Mouse (Mus musculus): ENCODE measurements around the gene Epc2.
"Not testable (repeated sequence)": the region's sequence is repeated elsewhere in the genome, so short reads cannot be mapped to it uniquely, and the experiment has no call there.

Epc2 gene

GRCm38 (mm10) chr2:49471641-49472355 lies 20.5 kb downstream of the Epc2 start:
- DNase-seq (ENCODE audit: low read depth, low spot score): no peak

GRCm38 (mm10) chr2:49472443-49472842 lies 21.2 kb downstream of the Epc2 start:
- no peak for DNase-seq (ENCODE audit: low read depth, low spot score)

- DNase-seq (ENCODE audit: low read depth, low spot score): peak; percentile 25
Measured at GRCm38 (mm10) chr2:49482146-49482545, 30.9 kb downstream of the Epc2 start.

GRCm38 (mm10) chr2:49483382-49483781 lies 32.1 kb downstream of the Epc2 start:
- DNase-seq (ENCODE audit: low read depth, low spot score): peak; percentile 21

- DNase-seq (ENCODE audit: low read depth, low spot score): no peak
Measured at GRCm38 (mm10) chr2:49501435-49501834, 50.1 kb downstream of the Epc2 start.

GRCm38 (mm10) chr2:49503596-49503995 lies 52.3 kb downstream of the Epc2 start:
- peak; percentile 19 for DNase-seq (ENCODE audit: low read depth, low spot score)

- DNase-seq (ENCODE audit: low read depth, low spot score): not testable (repeated sequence)
Measured at GRCm38 (mm10) chr2:49505151-49505550, 53.9 kb downstream of the Epc2 start.

GRCm38 (mm10) chr2:49510832-49511231 lies 59.5 kb downstream of the Epc2 start:
- no peak for DNase-seq (ENCODE audit: low read depth, low spot score)

- no peak for DNase-seq (ENCODE audit: low read depth, low spot score)
Measured at GRCm38 (mm10) chr2:49516011-49516410, 64.7 kb downstream of the Epc2 start.

- DNase-seq (ENCODE audit: low read depth, low spot score): no peak
Measured at GRCm38 (mm10) chr2:49520409-49520808, 69.1 kb downstream of the Epc2 start.

- no peak for DNase-seq (ENCODE audit: low read depth, low spot score)
Measured at GRCm38 (mm10) chr2:49520989-49521388, 69.7 kb downstream of the Epc2 start.

- DNase-seq (ENCODE audit: low read depth, low spot score): no peak
Measured at GRCm38 (mm10) chr2:49521564-49521963, 70.3 kb downstream of the Epc2 start.

GRCm38 (mm10) chr2:49522578-49522977 lies 71.3 kb downstream of the Epc2 start:
- no peak for DNase-seq (ENCODE audit: low read depth, low spot score)

- DNase-seq (ENCODE audit: low read depth, low spot score): no peak
Measured at GRCm38 (mm10) chr2:49537147-49537546, 85.9 kb downstream of the Epc2 start.

- no peak for DNase-seq (ENCODE audit: low read depth, low spot score)
Measured at GRCm38 (mm10) chr2:49538056-49538455, 86.8 kb downstream of the Epc2 start.

- no peak for DNase-seq (ENCODE audit: low read depth, low spot score)
Measured at GRCm38 (mm10) chr2:49539745-49540144, 88.5 kb downstream of the Epc2 start.

- no peak for DNase-seq (ENCODE audit: low read depth, low spot score)
Measured at GRCm38 (mm10) chr2:49547813-49548212, 96.5 kb downstream of the Epc2 start.

GRCm38 (mm10) chr2:49548492-49548891 lies 97.2 kb downstream of the Epc2 start:
- no peak for DNase-seq (ENCODE audit: low read depth, low spot score)

GRCm38 (mm10) chr2:49553096-49553495 lies 101.8 kb downstream of the Epc2 start:
- no peak for DNase-seq (ENCODE audit: low read depth, low spot score)

- no peak for DNase-seq (ENCODE audit: low read depth, low spot score)
Measured at GRCm38 (mm10) chr2:49557339-49557738, 106.1 kb downstream of the Epc2 start.

GRCm38 (mm10) chr2:49558361-49558760 lies 107.1 kb downstream of the Epc2 start:
- DNase-seq (ENCODE audit: low read depth, low spot score): no peak

GRCm38 (mm10) chr2:49562688-49563350 lies 111.5 kb downstream of the Epc2 start:
- DNase-seq (ENCODE audit: low read depth, low spot score): no peak
